Mouse (Mus musculus) stomach, embryonic 15.5 days (tissue): ENCODE results near the gene 1700123K08Rik. TPM values are rescaled to one million over a fixed set of nuclear protein-coding genes. Genes with fewer than 3 reads are reported as not detected.
"Not testable (repeated sequence)": the region's sequence is repeated elsewhere in the genome, so short reads cannot be mapped to it uniquely, and the experiment has no call there.

Experiments
- ATAC-seq: fragments of 200-750 bp; cut with Nextera tagmentation; 2 replicates; pipeline ENCODE4 v1.8.0; 2017; ENCODE audit warnings: low read depth, moderate number of reproducible peaks, moderate TSS enrichment; ENCODE audit not compliant: insufficient read depth, low FRiP score
- H3K27ac ChIP-seq: fragments of 300-500 bp; sonication (generic); 2 replicates; pipeline ENCODE4 v1.5.1; 2015; ENCODE audit warnings: mild to moderate bottlenecking, inconsistent platforms
- H3K27me3 ChIP-seq: fragments of 300-500 bp; sonication (generic); replicated peaks from 2 replicates; pipeline ENCODE4 v1.6.1; 2015; ENCODE audit warnings: inconsistent platforms
- H3K36me3 ChIP-seq: fragments of 300-500 bp; sonication (generic); 2 replicates; pipeline ENCODE4 v1.6.1; 2015; ENCODE audit warnings: inconsistent platforms
- H3K4me1 ChIP-seq: fragments of 300-500 bp; sonication (generic); 2 replicates; pipeline ENCODE4 v1.6.1; 2015; ENCODE audit warnings: inconsistent platforms
- H3K4me2 ChIP-seq: fragments of 300-500 bp; sonication (generic); 2 replicates; pipeline ENCODE4 v1.6.1; 2015; ENCODE audit warnings: mild to moderate bottlenecking, inconsistent platforms
- H3K4me3 ChIP-seq: fragments of 300-500 bp; sonication (generic); replicated peaks from 2 replicates; pipeline ENCODE4 v1.5.1; 2015; ENCODE audit warnings: inconsistent platforms
- H3K9ac ChIP-seq: fragments of 300-500 bp; sonication (generic); 2 replicates; pipeline ENCODE4 v1.6.1; 2015; ENCODE audit warnings: inconsistent platforms
- H3K9me3 ChIP-seq: fragments of 300-500 bp; sonication (generic); 2 replicates; pipeline ENCODE4 v1.6.1; 2016; ENCODE audit warnings: inconsistent platforms
- WGBS: fragments of 180-500 bp; shearing (Covaris S2); methylation state at CpG from one replicate; pipeline ENCODE4 v1.1.7; 2015; 5-methylcytosine and 5-hydroxymethylcytosine counted together
- microRNA-seq: library from miRNA; unstranded; fragments of <30 nt; microRNA quantifications from one replicate; pipeline ENCODE4, GENCODE M21; 2016
- polyA plus RNA-seq: library from polyadenylated mRNA; unstranded; fragments of >200 nt; fragmentation: Nextera tagmentation; extraction: Ambion mirVana; gene quantifications from 2 replicates; pipeline ENCODE4 v1.2.1, GENCODE M21; 2015

1700123K08Rik gene
- polyA plus RNA-seq = not detected in 2 replicates

DNA sequence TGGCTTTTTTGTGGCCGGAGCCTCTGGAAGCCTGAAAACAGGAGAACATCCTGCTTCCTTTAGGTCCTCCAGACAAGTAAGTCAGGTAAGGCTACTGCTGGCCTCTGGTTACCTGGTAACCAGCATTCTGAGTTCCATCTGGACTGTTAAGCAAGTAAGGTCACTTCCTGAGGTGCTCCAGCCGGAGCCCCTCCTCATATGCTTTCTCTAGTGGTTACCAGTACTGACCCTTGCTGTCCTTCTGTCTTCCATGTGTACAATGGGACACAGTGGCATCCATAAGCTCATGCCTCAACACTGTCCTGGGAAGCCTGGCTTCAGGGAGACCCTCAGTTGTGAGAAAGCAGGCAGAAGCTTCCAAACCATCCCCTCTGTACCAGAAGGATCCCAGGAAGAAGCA lies at the start of gene 1700123K08Rik:
Gene 1700123K08Rik, minus strand, starts transcription at position 101 of the 400 bp plus-strand sequence.
- WGBS = 82% methylated on average over 2 of the region's 2 CpGs
- ATAC-seq = not testable (repeated sequence)

GRCm38 (mm10) chr5:138587396-138587795 lies 22.9 kb upstream of the 1700123K08Rik start:
- Histone ChIP-seq H3K36me3 (no peaks in the 10 kb centered on the region), H3K4me1 (no peaks in the 10 kb centered on the region), H3K9me3 (no peaks in the 10 kb centered on the region; the same call in 1 of the 2 replicates), H3K4me2 (no peak overlapping the region), H3K27ac (no peak overlapping the region), H3K9ac (no peak overlapping the region), H3K27me3 (no peaks in the 10 kb centered on the region), H3K4me3 (no peak overlapping the region)
- WGBS = 86% methylated on average over 6 of the region's 6 CpGs
- ATAC-seq = no peak

More for the DNA sequence above, at the start of gene 1700123K08Rik:
- not testable (repeated sequence) for H3K27me3 ChIP-seq, H3K36me3 ChIP-seq, H3K4me2 ChIP-seq, H3K27ac ChIP-seq, H3K4me3 ChIP-seq, H3K9ac ChIP-seq, H3K9me3 ChIP-seq, H3K4me1 ChIP-seq

GRCm38 (mm10) chr5:138571623-138572022 lies 7.1 kb upstream of the 1700123K08Rik start:
- H3K4me1 ChIP-seq = no peaks in the 10 kb centered on the region
- no peak overlapping the region for H3K9ac ChIP-seq
- no peaks in the 10 kb centered on the region for H3K9me3 ChIP-seq
- no peaks in the 10 kb centered on the region for H3K36me3 ChIP-seq
- H3K4me3 ChIP-seq = no peak overlapping the region
- no peak overlapping the region for H3K4me2 ChIP-seq
- ATAC-seq = no peak
- WGBS = 49% methylated on average over 4 of the region's 4 CpGs
- no peak overlapping the region for H3K27ac ChIP-seq
- H3K27me3 ChIP-seq = no peaks in the 10 kb centered on the region

- H3K4me1 ChIP-seq = no peaks in the 10 kb centered on the region
- no peak overlapping the region for H3K27ac ChIP-seq
- H3K4me2 ChIP-seq = no peak overlapping the region
- ATAC-seq = no peak
- no peaks in the 10 kb centered on the region for H3K36me3 ChIP-seq
- H3K27me3 ChIP-seq = no peaks in the 10 kb centered on the region
- WGBS = 73% methylated on average over 1 of the region's 1 CpGs
- H3K9ac ChIP-seq = no peak overlapping the region
- H3K9me3 ChIP-seq = no peaks in the 10 kb centered on the region
- no peak overlapping the region for H3K4me3 ChIP-seq
Measured at GRCm38 (mm10) chr5:138552718-138553117, 11.8 kb downstream of the 1700123K08Rik start.

DNA sequence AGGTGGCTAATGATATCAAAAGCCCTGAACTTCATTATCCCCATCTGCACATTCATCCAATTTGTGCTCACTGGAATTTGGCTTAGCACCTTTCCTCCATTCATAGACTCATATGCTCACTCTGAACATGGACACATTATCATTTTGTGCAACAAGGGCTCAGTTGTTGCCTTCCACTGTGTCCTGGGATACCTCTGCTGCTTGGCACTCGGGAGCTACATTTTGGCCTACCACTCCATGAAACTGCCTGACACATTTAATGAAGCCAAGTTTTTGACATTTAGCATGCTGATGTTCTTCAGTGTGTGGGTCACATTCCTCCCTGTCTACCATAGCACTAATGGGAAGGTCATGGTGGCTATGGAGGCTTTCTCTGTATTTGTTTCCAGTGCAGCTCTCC lies 32.0 kb downstream of the 1700123K08Rik start:
- no peak overlapping the region for H3K4me3 ChIP-seq
- H3K36me3 ChIP-seq = no peaks in the 10 kb centered on the region
- H3K9me3 ChIP-seq = no peaks in the 10 kb centered on the region
- H3K4me2 ChIP-seq = no peak overlapping the region
- ATAC-seq = no peak
- H3K9ac ChIP-seq = no peak overlapping the region
- H3K27ac ChIP-seq = no peak overlapping the region
- whole genome bisulfite sequencing = 88% methylated on average over 1 of the region's 1 CpGs
- no peaks in the 10 kb centered on the region for H3K4me1 ChIP-seq
- H3K27me3 ChIP-seq = no peaks in the 10 kb centered on the region

Small RNA genes lying within 50 kb of the gene (microRNA-seq; reads per million reads assigned to microRNA genes)
- not detected for gene Gm24082

Other genes starting within 250 kb of the 1700123K08Rik start
- gene Pvrig, start 222.8 kb downstream of the 1700123K08Rik start, polyA plus RNA-seq = 0.36 and 0.44 TPM in 2 replicates
- gene Zfp157, start 123.2 kb downstream of the 1700123K08Rik start, polyA plus RNA-seq = 30.4 and 31.3 TPM in 2 replicates
- gene Zfp68, start 55.0 kb upstream of the 1700123K08Rik start, polyA plus RNA-seq = 60.8 TPM in 2 replicates
- gene A430033K04Rik, start 58.1 kb upstream of the 1700123K08Rik start, polyA plus RNA-seq = 12.1 and 12.5 TPM in 2 replicates
- 11.8 and 11.9 TPM in 2 replicates for gene Fam20c, start 189.8 kb upstream of the 1700123K08Rik start, polyA plus RNA-seq